Mouse (Mus musculus) forebrain, postnatal 0 days (tissue): ENCODE results near the gene Rsph14. TPM values are rescaled to one million over a fixed set of nuclear protein-coding genes. Genes with fewer than 3 reads are reported as not detected.

Experiments
- ATAC-seq: fragments of 200-750 bp; cut with Nextera tagmentation; 2 replicates; pipeline ENCODE4 v1.8.0; 2017; ENCODE audit warnings: mild to moderate bottlenecking, moderate library complexity
- DNase-seq: peaks from one replicate; pipeline ENCODE4 v3.0.0-alpha.2; 2015
- H3K27ac ChIP-seq: fragments of 300-500 bp; sonication (generic); 2 replicates; pipeline ENCODE4 v1.5.1; 2014; ENCODE audit warnings: low read depth, mild to moderate bottlenecking, antibody characterized with exemption, low read length, moderate library complexity, mixed read lengths
- H3K27me3 ChIP-seq: fragments of 300-500 bp; sonication (generic); 2 replicates; pipeline ENCODE4 v1.6.1; 2014; ENCODE audit warnings: mild to moderate bottlenecking, low read length, mixed read lengths; ENCODE audit not compliant: insufficient read depth
- H3K36me3 ChIP-seq: fragments of 300-500 bp; sonication (generic); 2 replicates; pipeline ENCODE4 v1.6.1; 2014; ENCODE audit warnings: mild to moderate bottlenecking, moderate library complexity; ENCODE audit not compliant: insufficient read depth
- H3K4me1 ChIP-seq: fragments of 300-500 bp; sonication (generic); 2 replicates; pipeline ENCODE4 v1.6.1; 2014; ENCODE audit warnings: antibody characterized with exemption; ENCODE audit not compliant: insufficient read depth
- H3K4me2 ChIP-seq: fragments of 300-500 bp; sonication (generic); 2 replicates; pipeline ENCODE4 v1.6.1; 2014; ENCODE audit warnings: low read depth, mild to moderate bottlenecking, moderate library complexity
- H3K4me3 ChIP-seq: fragments of 300-500 bp; sonication (generic); 2 replicates; pipeline ENCODE4 v1.5.1; 2014; ENCODE audit warnings: low read depth, low read length, mixed read lengths
- H3K9ac ChIP-seq: fragments of 300-500 bp; sonication (generic); 2 replicates; pipeline ENCODE4 v1.6.1; 2014; ENCODE audit warnings: mild to moderate bottlenecking
- H3K9me3 ChIP-seq: fragments of 300-500 bp; sonication (generic); 2 replicates; pipeline ENCODE4 v1.6.1; 2016; ENCODE audit warnings: low read length
- CTCF ChIP-seq: sonication (generic); IDR thresholded peaks from 2 replicates; pipeline ENCODE4 v1.5.1; 2016; ENCODE audit warnings: antibody characterized with exemption, control low read depth, low read depth
- WGBS: fragments of 180-500 bp; shearing (Covaris S2); extraction: QIAGEN DNeasy Blood & Tissue Kit; methylation state at CpG from one replicate; pipeline ENCODE4 v1.1.7; 2014; 5-methylcytosine and 5-hydroxymethylcytosine counted together
- polyA plus RNA-seq: library from polyadenylated mRNA; unstranded; fragments of >200 nt; fragmentation: Nextera tagmentation; extraction: Ambion mirVana; gene quantifications from 2 replicates; pipeline ENCODE4 v1.2.1, GENCODE M21; 2015
- total RNA-seq: library from RNA; depleted of rRNA; stranded (reverse); fragments of >200 nt; gene quantifications from 2 replicates; pipeline ENCODE4 v1.2.3, GENCODE M21; 2014

The Rsph14 gene
- total and polyA plus RNA-seq, 2 experiments from 2014 or later = 0.24 to 0.90 TPM

- WGBS = 4% methylated on average over 45 of the region's 48 CpGs
- H3K9me3 ChIP-seq = no peaks in the 10 kb centered on the region
- H3K9ac ChIP-seq = peak overlapping the region; percentile 87
- TF ChIP-seq CTCF = no peak
- peak overlapping the region; percentile 88 for H3K27ac ChIP-seq
- H3K4me2 ChIP-seq = peak overlapping the region; percentile 88
- no peaks in the 10 kb centered on the region for H3K27me3 ChIP-seq
- ATAC-seq = peak; percentile 41
- peaks cover 43% of the 10 kb centered on the region for H3K4me1 ChIP-seq
- 0 out of 2 replicates have a peak, but pooled peaks cover 4% of the 10 kb centered on the region for H3K36me3 ChIP-seq
- DNase-seq = peak; percentile 51
- peak overlapping the region; percentile 94 for H3K4me3 ChIP-seq
Observed at GRCm38 (mm10) chr10:75060843-75061235, 28.5 kb upstream of the Rsph14 start.

- Histone ChIP-seq H3K4me3 (peak within 1 kb of the TSS; percentile 94), H3K27ac (peak within 1 kb of the TSS; percentile 88), H3K9ac (peak within 1 kb of the TSS; percentile 87), H3K4me1 (peaks cover 40% of the 10 kb centered on the region), H3K27me3 (no peaks in the 10 kb centered on the region), H3K36me3 (no peaks in the 10 kb centered on the region), H3K9me3 (no peaks in the 10 kb centered on the region), H3K4me2 (peak within 1 kb of the TSS; percentile 88)
- 3% methylated on average over 56 of the region's 73 CpGs for whole genome bisulfite sequencing
- ATAC-seq (peak; percentile 90), DNase-seq (peak; percentile 84)
- no peak for TF ChIP-seq CTCF
Observed at GRCm38 (mm10) chr10:75060217-75060842, 27.9 kb upstream of the Rsph14 start, which contains the start of gene Bcr. Gene Bcr (plus strand): TSS chr10:75060592.

GRCm38 (mm10) chr10:75059396-75059795, 27.0 kb upstream of the Rsph14 start:
- peak; percentile 82 for TF ChIP-seq CTCF
- 1% methylated on average over 11 of the region's 11 CpGs for WGBS
- Histone ChIP-seq H3K4me3 (peak overlapping the region; percentile 94; the same call in 1 of the 2 replicates), H3K4me1 (peaks cover 34% of the 10 kb centered on the region), H3K27ac (no peak overlapping the region), H3K9ac (no peak overlapping the region), H3K27me3 (no peaks in the 10 kb centered on the region), H3K4me2 (peak overlapping the region; percentile 88), H3K36me3 (no peaks in the 10 kb centered on the region), H3K9me3 (no peaks in the 10 kb centered on the region)
- DNase-seq (peak; percentile 84), ATAC-seq (peak; percentile 57; the same call in 1 of the 2 replicates)

GRCm38 (mm10) chr10:75058761-75059395, 26.5 kb upstream of the Rsph14 start:
- Histone ChIP-seq H3K27ac (no peak overlapping the region), H3K27me3 (no peaks in the 10 kb centered on the region), H3K36me3 (no peaks in the 10 kb centered on the region), H3K9me3 (no peaks in the 10 kb centered on the region), H3K4me3 (no peak overlapping the region), H3K9ac (no peak overlapping the region), H3K4me1 (peaks cover 29% of the 10 kb centered on the region), H3K4me2 (peak overlapping the region; percentile 88; the same call in 1 of the 2 replicates)
- ATAC-seq = no peak
- no peak for DNase-seq
- WGBS = 18% methylated on average over 9 of the region's 9 CpGs
- no peak for TF ChIP-seq CTCF

- no peak for TF ChIP-seq CTCF
- 77% methylated on average over 8 of the region's 8 CpGs for WGBS
- Histone ChIP-seq H3K4me1 (peaks cover 24% of the 10 kb centered on the region), H3K4me2 (no peak overlapping the region), H3K27me3 (no peaks in the 10 kb centered on the region), H3K9me3 (no peaks in the 10 kb centered on the region), H3K27ac (no peak overlapping the region), H3K4me3 (no peak overlapping the region), H3K9ac (no peak overlapping the region), H3K36me3 (no peaks in the 10 kb centered on the region)
- ATAC-seq (no peak), DNase-seq (no peak)
Observed at GRCm38 (mm10) chr10:75058336-75058735, 25.9 kb upstream of the Rsph14 start.

- Histone ChIP-seq H3K4me1 (peaks cover 15% of the 10 kb centered on the region; the same call in 1 of the 2 replicates), H3K27ac (no peak overlapping the region), H3K4me2 (no peak overlapping the region), H3K9me3 (no peaks in the 10 kb centered on the region), H3K36me3 (no peaks in the 10 kb centered on the region; the same call in 1 of the 2 replicates), H3K9ac (no peak overlapping the region), H3K4me3 (no peak overlapping the region), H3K27me3 (no peaks in the 10 kb centered on the region)
- DNase-seq = peak; percentile 42
- ATAC-seq = peak; percentile 15
- 5% methylated on average over 4 of the region's 4 CpGs for WGBS
- no peak for TF ChIP-seq CTCF
Observed at GRCm38 (mm10) chr10:75056255-75056654, 23.9 kb upstream of the Rsph14 start.

GRCm38 (mm10) chr10:75055672-75056071, 23.3 kb upstream of the Rsph14 start:
- Histone ChIP-seq H3K4me2 (no peak overlapping the region), H3K9me3 (no peaks in the 10 kb centered on the region), H3K27ac (no peak overlapping the region), H3K36me3 (no peaks in the 10 kb centered on the region; the same call in 1 of the 2 replicates), H3K27me3 (no peaks in the 10 kb centered on the region), H3K4me1 (peaks cover 15% of the 10 kb centered on the region; the same call in 1 of the 2 replicates), H3K4me3 (no peak overlapping the region), H3K9ac (no peak overlapping the region)
- ATAC-seq = no peak
- WGBS = 75% methylated on average over 5 of the region's 5 CpGs
- DNase-seq = no peak
- no peak for TF ChIP-seq CTCF
